22 mouse cellular contexts compared by ENCODE assay signal in the genomic region with DNA sequence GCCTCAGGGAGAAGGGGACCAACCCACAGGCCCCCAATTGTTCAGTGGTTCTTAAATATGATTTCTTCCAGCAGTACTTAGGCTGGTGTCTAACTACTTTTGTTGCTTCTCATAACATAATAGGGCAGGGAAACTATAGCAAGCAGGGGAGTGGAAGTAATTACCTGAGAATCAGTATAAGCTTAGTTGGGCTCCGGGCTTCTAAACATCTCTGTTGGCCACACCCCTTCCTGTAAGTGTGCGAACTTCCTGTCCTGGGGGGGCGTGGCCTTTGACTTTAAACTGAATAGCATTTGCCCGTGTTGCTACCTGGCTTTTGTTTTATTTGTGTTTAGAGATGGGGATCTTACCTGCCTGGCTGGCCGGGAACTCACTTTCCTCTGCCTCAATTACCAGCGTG.
A peak's percentile ranks its signal among the peaks of the same experiment; 100 is the strongest.
DNase-seq lines count a peak whose midpoint lies in the region; ATAC-seq and TF ChIP-seq lines count a peak whose summit lies in the region.
"Had no signal": no experiment of that assay in that cellular context is flagged by ENCODE, and none has a peak within 500 bp of the region (broad histone marks: within the 10 kb centered on the region; RNA-seq: fewer than 3 reads in every experiment).

No protein-coding gene starts in this region.

- peak; percentile 36 for ATAC-seq in activated CD4-positive, CD25-positive, alpha-beta regulatory T cell, adult 4 months
- no peak for ATAC-seq in hindbrain, embryonic 13.5 days (ENCODE audit: low FRiP score)
- ATAC-seq: forebrain, embryonic 16.5 days; liver, postnatal 0 days had no signal

- TF ChIP-seq CTCF in thymus, adult 2 months (IDR thresholded peaks at IDR 0.05; ENCODE audit: borderline replicate concordance, control insufficient read depth, extremely low read depth, insufficient read depth, low read length, poor library complexity), result no peak
- TF ChIP-seq CTCF in E14TG2a.4 (conservative IDR thresholded peaks at IDR 0.05; ENCODE audit: low read length), result no peak

- WGBS in thymus, adult 2 months, result 77% methylated on average over 6 of the region's 6 CpGs
- 90% methylated on average over 6 of the region's 6 CpGs for WGBS in hindbrain, embryonic 13.5 days

- H3K27ac ChIP-seq in thymus, adult 2 months (ENCODE audit: control insufficient read depth, insufficient read depth, low read length), result no peak overlapping the region
- no peak overlapping the region for H3K27ac ChIP-seq in hindbrain, embryonic 13.5 days
- H3K27ac ChIP-seq: embryonic facial prominence, embryonic 12.5 days; hindbrain, embryonic 14.5 days; kidney, embryonic 15.5 days; limb, embryonic 10.5 days had no signal

- H3K27me3 ChIP-seq in thymus, adult 2 months (ENCODE audit: control insufficient read depth, insufficient read depth, low read length), result no peaks in the 10 kb centered on the region
- no peaks in the 10 kb centered on the region for H3K27me3 ChIP-seq in E14TG2a.4 (ENCODE audit: insufficient read depth, low read length)
- no peaks in the 10 kb centered on the region for H3K27me3 ChIP-seq in splenic B cell, adult 2 months (ENCODE audit: control insufficient read depth, insufficient read depth, low read length, poor library complexity, severe bottlenecking)
- H3K27me3 ChIP-seq in hindbrain, embryonic 13.5 days, result no peaks in the 10 kb centered on the region
- H3K27me3 ChIP-seq: embryonic facial prominence, embryonic 12.5 days; kidney, embryonic 15.5 days; megakaryocyte, embryonic 14.5 days had no signal

- peak; percentile 23 for DNase-seq in thymus, postnatal 4 days
- no peak for DNase-seq in thymus, adult 2 months
- DNase-seq in splenic B cell, adult 2 months (ENCODE audit: low read depth, low spot score), result peak; percentile 48
- no peak for DNase-seq in left cerebral cortex, adult 9 months (ENCODE audit: low spot score in 2 of 2)
- no peak for DNase-seq in adrenal gland, adult (ENCODE audit: inconsistent age in 2 of 2, low spot score in 1 of 2)
- DNase-seq: adrenal gland, adult 8-10 months; cerebellum, adult 9-11 months; gastrocnemius, postnatal 36 days; heart, postnatal 14 days; liver, postnatal 0 days; lung, postnatal 10 days had no signal

- H3K9ac ChIP-seq in hindbrain, embryonic 13.5 days, result no peak overlapping the region
- H3K9ac ChIP-seq: embryonic facial prominence, embryonic 12.5 days; hindbrain, embryonic 14.5 days; kidney, embryonic 15.5 days; liver, postnatal 0 days had no signal

- H3K4me3 ChIP-seq in thymus, adult 2 months (ENCODE audit: control insufficient read depth, insufficient read depth, low read length), result no peak overlapping the region
- peak overlapping the region; percentile 68 for H3K4me3 ChIP-seq in E14TG2a.4 (replicated peaks; ENCODE audit: low read length)
- no peak overlapping the region for H3K4me3 ChIP-seq in hindbrain, embryonic 13.5 days
- H3K4me3 ChIP-seq: embryonic facial prominence, embryonic 12.5 days; erythroblast, embryonic 14.5 days; kidney, embryonic 15.5 days; limb, embryonic 10.5 days; megakaryocyte, embryonic 14.5 days had no signal

- H3K4me1 ChIP-seq in thymus, adult 2 months (replicated peaks; ENCODE audit: control insufficient read depth, insufficient read depth, low read length), result no peaks in the 10 kb centered on the region; the same call in 1 of the 2 replicates
- peaks cover 36% of the 10 kb centered on the region for H3K4me1 ChIP-seq in E14TG2a.4 (replicated peaks; ENCODE audit: low read depth, low read length)
- H3K4me1 ChIP-seq in hindbrain, embryonic 13.5 days (replicated peaks), result peaks cover 22% of the 10 kb centered on the region
- H3K4me1 ChIP-seq: megakaryocyte, embryonic 14.5 days had no signal

- no peaks in the 10 kb centered on the region for H3K9me3 ChIP-seq in E14TG2a.4 (ENCODE audit: low read length)
- no peaks in the 10 kb centered on the region for H3K9me3 ChIP-seq in hindbrain, embryonic 13.5 days
- H3K9me3 ChIP-seq: embryonic facial prominence, embryonic 12.5 days; kidney, embryonic 15.5 days; limb, embryonic 10.5 days had no signal

- no peak for TF ChIP-seq POLR2A in thymus, adult 2 months (IDR thresholded peaks at IDR 0.05; ENCODE audit: control insufficient read depth, extremely low read depth, insufficient read depth, low read length, poor library complexity)

- no peak overlapping the region for H3K4me2 ChIP-seq in hindbrain, embryonic 13.5 days
- H3K4me2 ChIP-seq: embryonic facial prominence, embryonic 12.5 days; heart, embryonic 11.5 days; hindbrain, embryonic 14.5 days; kidney, embryonic 15.5 days had no signal

- H3K36me3 ChIP-seq in thymus, adult 2 months (ENCODE audit: control insufficient read depth, insufficient read depth, low read length), result no peaks in the 10 kb centered on the region
- no peaks in the 10 kb centered on the region for H3K36me3 ChIP-seq in E14TG2a.4 (ENCODE audit: insufficient read depth, low read length)
- no peaks in the 10 kb centered on the region; the same call in 1 of the 2 replicates for H3K36me3 ChIP-seq in splenic B cell, adult 2 months (ENCODE audit: control insufficient read depth, insufficient read depth, low read length, poor library complexity, severe bottlenecking)
- no peaks in the 10 kb centered on the region; the same call in 1 of the 2 replicates for H3K36me3 ChIP-seq in hindbrain, embryonic 13.5 days
- H3K36me3 ChIP-seq: embryonic facial prominence, embryonic 12.5 days; kidney, embryonic 15.5 days; limb, embryonic 10.5 days had no signal

Comparison
In these comparisons a context has a peak if more than half of its experiments do, and no peak if none do; other contexts are left out.
1. DNase-seq: peak in thymus, postnatal 4 days (single experiment) and splenic B cell, adult 2 months (single experiment); none in thymus, adult 2 months (single experiment), left cerebral cortex, adult 9 months (0 of 2) and adrenal gland, adult (0 of 2).